Mouse (Mus musculus) right cerebral cortex, postnatal 36 days (tissue): ENCODE measurements around the gene Rnf212b.

Experiments
- DNase-seq, 2 experiments: peaks; one replicate each; pipeline ENCODE4 v3.0.0; 2022; ENCODE audit warnings: low spot score in 2 of 2, mixed read lengths in 1 of 2

Gene Rnf212b

DNA sequence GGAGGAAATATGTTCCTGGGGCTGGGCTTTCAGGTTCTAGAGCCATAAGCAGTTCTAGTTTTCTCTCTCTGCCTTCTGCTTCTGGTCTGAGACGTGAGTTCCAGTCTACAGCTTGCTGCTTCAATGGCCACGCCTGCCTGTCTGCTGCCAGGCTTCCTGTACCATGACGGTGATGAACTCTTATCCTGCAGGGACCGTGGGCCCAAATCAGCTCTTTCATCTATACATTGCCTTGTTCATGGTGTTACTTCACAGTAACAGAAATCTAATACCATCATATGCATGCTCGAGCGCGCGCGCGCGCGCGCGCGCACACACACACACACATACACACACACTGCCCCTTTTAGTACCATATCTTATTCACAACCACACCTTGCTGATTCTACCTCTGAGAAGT, 17.2 kb upstream of the Rnf212b start:
- no peak for DNase-seq

DNA sequence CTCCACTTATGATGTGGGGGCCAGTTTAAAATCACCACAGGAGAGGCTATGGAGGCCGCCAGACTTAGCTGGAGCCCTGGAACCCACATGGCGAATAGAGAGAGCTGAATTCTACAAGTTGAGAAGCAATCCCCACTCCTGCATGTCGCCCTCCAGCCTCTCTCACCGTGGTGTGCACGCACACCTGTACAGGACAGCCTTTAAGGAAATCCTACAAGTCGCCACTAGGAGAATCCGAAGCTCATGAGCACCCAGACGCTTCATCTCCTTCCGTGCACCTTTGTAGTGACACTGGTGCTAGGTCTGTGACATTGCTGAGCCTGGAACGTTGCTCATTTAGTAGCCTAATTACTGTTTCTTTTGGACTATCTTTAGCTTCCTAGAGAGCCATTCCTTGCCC, 14.3 kb upstream of the Rnf212b start:
- DNase-seq = no peak

DNA sequence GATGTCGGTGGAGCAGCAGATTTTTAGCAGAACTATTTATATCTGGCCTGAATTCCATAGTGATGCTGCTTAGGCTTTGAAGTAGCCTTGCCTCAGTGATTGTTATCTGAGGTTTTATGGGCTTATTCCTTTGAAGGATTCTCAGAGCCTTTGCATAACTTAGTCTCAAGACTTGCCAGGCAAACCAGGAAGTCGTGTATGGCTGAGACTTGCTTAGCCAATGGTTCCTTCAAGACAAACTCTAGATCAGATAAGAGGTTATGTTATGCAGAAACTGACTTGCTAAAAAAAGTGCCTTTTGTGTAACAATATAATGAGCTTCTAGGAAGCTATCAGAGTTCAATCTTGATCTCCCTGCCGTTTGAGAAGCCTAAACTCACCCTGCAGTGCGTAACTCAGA, 11.5 kb upstream of the Rnf212b start:
- DNase-seq = no peak

DNA sequence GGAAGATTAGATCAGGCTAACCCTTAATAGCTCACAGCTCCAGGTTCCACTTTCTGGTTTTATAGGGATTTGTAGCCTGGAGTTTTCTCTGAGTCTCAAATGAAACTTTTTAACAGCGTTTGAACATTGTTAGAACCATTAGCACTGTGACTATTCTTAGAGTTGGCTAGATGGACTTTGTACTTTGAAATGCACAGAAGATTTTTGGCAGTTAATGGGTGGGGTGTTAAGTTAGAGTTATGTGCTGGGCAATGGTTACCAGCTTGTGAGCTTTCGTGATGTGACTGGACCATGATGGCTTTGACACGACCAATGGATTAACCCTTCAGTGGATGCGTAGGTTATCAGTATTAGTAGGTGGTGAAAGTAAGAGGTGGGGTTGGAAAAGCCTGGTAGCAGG, 7.8 kb upstream of the Rnf212b start:
- DNase-seq = no peak

DNA sequence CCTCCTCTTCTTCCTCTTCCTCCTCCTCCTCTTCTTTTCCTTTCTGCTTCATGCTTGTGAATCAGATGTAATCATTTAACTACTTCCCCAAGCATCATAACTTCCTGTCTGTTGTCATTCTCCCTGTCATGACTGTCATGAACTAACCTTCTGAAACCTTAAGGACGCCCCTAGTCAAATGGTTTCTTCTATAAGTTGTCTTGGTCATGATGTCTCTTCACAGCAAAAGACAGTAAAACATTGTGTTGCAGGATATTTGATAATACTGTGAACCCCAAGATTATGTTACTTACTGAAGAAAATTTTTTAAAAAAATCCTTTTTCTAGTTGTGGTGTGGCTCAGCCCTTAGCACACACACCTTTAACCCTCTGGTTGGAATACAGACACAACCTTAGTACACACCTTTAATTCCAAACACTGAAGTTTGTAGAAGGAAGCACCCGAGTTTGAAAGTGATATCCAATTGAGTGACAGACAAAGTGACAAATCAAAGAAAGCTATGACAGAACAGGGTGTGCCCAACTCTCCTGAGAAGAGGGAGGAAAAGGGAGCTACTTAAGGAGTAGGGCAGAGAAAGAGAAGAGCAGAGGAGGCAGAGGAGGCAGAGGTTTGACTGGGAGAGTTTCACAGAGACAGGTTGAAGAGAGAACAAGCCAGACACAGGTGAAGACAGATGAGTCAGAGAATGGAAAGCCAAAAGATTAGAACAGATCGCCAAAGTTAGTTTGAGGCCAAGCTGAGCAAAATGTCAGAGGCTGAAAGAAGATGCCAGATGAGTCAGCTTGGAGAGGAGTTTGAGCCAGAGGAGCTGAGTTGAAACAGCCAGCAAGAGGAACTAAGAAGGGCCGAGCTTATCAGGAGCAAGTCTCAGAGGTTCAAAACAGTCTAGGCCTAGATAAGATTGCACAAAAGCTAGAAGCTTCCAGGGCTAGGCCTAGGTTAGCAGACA, 4.9 kb upstream of the Rnf212b start:
- DNase-seq = no peak

DNA sequence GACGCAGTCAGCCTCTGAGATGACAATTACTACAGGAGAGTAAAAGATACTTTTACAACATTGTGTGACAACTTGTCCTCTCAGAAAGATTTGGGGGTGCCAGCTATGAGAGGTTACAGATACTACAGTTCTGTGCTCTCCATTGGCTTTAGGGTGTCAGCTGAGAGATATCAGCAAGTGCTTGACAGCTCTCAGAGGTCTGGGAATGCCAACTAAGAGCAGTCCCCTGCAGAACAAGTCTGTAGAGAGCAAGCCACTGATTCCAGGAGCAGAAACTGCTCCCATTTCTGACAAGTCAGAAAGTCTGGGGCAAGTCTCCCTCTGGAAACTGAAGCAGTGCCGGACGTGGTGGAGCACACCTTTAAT, 4.3 kb upstream of the Rnf212b start:
- no peak for DNase-seq

DNA sequence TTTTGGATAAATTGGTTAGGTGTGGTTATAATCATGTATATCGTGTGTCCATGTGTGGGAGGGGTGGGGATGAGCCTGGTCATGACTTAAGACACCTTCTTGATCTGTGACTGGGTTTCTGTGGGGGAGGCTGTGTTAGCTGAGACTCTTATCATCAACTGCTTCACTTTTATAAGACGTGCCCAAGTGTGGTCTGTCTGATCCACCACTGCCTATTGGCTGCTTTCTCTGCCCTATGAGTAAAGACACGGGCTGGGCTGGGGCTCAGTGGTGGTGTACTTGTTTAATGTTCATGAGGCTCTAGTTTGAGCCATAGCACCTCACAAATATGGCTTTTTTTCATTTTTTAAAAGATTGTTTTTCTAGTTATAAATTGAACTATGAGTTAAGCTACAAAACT, 1.8 kb downstream of the Rnf212b start:
- DNase-seq = no peak

DNA sequence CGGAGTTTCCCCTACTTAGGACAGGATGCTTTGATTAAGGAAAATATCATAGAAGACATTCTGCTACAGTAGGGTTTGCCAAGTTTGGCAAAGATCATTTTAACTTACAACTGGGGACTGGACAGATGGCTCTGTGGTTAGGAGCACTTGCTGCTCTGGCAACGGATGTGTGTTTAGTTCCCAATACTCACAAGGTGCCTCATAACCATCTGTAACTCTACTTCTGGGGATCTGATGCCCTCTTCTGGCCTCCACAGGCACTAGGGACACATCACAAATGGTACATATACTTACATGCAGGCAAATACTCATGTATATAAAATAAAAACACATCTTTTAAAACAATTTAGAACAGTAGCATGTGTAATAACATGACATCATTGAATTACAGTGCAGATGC, 3.9 kb downstream of the Rnf212b start:
- DNase-seq = peak in 1 of 2 experiments; percentile 9

DNA sequence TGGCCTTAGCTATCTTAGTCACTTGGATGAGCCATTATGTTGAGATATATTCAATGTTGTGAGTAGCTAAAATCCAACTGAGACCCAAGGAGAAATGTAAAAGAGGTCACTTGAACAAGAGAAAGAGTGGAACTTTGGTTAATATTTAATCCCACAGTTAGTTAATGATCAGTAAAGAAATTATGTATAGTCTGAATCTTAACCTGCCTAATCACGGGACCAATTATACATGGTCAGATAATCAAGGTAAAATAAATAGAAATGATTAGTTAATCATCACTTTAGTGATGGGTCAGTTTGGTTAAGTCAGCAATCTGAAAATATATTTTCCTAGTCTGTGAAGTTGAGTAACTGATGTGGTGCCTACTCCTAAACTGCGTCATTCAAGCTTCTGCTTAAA, 8.4 kb downstream of the Rnf212b start:
- no peak for DNase-seq

DNA sequence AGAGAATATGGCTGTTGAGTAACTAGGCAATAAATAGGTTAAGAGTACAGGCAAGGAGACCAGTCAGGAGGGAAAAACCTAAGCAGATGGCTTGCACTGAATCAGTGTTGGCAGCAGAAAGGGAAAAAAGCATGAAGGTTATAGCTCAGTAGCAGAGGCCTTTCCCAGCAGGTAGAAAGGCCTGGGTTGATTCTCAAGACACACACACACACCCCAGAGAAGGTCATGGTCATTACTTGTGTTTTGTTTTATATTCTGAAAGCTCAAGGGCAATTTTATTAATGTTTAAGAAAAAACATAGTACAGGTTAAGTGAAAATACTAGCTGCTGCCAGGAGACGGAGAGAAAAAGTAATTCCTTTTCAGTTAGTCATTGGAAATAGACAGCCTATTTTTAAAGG, 9.8 kb downstream of the Rnf212b start:
- DNase-seq = no peak

DNA sequence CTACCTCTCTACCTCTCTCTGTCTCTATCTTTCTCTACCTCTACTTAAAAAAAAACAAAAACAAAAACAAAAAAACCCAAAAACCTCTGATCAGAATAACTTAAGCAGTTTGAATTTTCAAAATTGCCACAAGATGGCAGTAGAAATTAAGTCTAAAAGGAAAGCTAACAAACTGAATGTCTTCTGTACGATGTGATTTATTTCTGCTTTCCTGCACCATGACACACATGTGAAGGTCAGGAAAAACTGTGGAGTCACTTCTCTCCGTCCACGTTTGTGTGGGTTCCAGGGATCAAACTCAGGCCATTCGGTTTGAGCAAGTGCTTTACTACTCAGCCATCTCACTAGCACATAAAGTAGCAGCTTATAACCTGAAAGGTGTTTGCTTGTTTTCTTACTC, 29.5 kb downstream of the Rnf212b start:
- no peak for DNase-seq

DNA sequence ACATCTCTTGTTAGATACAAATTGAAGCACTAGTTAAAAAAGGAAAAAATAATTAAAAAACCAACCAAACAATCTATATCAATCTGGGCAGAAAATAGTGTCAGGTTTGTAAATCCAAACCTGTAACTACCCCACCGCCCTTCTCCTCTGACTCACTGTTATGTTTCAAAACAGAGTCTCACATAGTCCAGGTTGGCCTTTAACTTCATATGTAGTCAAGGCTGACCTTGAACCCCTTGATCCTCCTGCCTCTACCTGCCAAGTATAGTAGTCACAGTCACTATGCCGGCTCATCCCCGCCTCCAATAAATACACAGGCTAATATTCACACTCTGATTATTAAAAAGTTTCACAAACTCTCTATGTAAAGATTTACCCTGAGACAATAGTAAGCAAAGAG, 41.8 kb downstream of the Rnf212b start:
- no peak for DNase-seq

DNA sequence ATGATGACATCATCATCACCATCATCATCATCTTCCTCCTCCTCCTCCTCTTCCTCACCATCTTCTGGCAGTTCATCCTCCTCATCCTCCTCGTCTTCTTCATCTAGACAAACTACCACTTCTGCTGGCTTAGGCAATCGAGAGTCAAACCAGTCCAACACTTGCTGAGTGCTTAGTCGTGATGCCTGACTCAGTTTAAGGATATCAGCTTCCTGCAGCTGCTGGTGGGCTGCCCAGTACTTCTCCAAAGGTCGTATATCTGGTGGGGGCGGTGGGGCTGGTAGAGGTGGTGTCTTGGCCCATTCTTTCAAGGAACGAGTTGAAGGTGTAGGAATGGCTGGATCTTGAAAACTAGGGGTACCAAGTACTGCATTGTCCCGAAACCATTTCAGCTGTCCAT, 42.8 kb downstream of the Rnf212b start:
- no peak for DNase-seq

DNA sequence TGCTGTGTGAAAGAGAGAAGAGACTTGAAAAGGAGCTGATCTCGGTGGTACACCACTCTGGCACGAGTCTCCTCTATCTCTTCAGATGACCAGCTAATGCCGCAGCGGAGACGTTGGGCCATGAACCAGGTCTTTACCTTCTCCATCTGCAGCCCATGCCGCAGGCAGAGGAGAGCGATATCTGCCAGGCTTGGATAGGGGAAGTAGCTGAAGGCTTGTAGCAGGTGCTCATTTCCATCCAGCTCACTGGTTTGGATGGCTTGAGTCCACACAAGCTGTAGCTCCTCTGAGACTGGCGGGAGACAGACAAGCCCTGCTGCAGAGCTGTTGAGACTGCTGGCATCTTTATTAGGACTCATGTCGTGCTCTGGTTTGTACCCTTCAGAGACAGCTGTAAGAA, 44.0 kb downstream of the Rnf212b start:
- DNase-seq = no peak

DNA sequence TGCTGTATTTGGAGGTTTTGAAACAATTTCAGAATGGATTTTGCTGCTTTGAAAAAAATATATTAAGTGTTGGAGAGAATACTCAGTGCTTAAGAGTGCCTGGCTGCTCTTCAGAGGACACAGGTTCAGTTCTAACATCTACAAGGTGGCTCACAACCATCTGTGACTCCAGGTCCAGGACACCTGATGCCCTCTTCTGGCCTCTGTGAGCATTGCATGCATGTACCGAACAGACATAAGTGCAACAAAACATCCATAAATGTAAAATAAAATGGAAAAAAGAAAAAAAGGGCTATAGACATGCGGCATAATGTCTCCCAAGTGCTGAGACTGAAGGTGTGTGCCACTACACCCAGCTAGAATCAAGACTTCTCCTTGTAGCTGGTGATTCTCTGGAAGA, 46.6 kb downstream of the Rnf212b start:
- DNase-seq = peak in 1 of 2 experiments; percentile 52

DNA sequence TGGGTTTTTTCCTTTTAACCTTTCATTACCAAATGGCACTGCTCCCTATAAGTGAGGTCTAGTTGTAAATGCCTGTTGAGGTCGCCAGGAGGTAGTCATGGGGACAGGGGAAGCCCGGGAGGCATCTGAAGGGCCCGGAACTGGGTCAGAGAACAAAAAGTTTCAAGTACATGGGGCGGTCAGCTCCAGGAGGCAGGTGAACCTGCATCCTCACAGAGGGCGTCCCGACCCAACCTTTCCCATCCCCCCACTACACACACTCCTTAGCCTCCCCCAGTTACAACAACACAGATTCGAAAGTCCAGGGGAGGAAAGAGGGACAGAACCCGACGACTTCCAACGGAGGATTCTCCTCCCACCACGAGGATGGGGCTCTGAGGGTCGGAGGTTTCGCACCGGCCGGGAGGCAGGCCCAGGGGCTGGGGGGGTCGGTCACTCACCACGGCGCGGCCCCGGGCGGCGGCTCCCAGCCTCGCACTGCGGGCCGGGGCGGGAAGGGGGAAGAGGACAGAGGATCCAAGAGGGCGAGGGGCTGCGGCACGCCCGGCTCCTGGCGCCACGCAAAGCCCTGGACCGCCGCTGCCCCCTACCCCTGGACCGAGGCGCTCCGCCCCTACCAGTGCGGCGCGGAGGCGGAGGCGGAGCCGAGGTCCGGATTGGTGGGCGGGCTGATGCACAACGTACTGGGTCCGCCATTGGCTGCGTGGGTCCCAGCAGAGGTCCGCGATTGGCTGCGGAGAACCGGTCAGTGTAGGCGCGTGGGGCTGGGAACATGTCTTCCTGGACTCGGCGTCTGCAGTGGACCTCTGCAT, 49.8 kb downstream of the Rnf212b start:
- DNase-seq = peak; percentile 92 to 93

DNA sequence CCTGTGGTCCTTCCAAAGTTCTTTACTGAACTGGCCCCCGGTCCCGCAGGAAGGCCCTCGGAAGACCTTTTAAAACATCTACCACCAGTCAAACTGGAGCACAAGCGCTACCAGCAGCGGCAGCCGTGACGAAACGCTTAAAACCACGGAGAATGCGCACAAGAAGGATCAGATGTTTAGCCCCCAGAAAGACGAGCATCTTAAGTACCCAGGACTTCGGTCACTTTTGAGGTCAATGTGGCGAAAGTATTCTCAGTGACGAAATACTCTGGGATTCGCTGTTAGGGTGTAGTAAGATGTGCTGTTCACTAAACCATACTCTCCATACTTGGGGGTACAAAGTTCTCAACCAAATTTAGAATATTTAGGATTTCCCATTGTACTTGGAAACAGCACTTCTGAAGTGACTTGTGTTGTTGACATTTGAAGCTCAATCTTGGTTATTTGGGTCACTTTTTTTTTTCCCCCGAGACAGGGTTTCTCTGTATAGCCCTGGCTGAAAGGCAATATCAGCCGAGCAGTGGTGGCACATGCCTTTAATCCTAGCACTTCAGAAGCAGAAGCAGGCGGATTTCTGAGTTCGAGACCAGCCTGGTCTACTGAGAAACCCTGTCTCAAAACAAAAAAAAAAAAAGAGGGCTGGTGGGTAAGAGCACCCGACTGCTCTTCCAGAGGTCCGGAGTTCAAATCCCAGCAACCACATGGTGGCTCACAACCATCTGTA, 50.5 kb downstream of the Rnf212b start:
- DNase-seq = no peak

DNA sequence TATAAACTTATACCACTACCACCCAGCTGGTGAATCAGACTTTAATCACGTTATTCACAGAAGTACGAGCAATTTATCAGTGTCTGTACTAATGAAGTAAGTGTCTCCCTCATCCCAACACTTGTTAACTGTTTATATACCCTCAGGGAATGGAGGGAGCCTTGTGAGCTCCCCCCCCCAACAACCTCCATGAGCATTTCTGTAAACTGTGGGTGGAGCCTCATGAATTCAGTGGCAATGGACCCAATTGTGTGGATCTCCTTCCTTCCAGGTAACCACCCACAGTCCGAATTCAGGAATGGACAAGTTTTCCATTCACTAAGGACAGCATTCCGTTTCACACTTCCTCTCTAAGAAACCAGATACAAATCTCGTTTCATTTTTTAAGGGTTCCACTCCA, 51.7 kb downstream of the Rnf212b start:
- DNase-seq = no peak

DNA sequence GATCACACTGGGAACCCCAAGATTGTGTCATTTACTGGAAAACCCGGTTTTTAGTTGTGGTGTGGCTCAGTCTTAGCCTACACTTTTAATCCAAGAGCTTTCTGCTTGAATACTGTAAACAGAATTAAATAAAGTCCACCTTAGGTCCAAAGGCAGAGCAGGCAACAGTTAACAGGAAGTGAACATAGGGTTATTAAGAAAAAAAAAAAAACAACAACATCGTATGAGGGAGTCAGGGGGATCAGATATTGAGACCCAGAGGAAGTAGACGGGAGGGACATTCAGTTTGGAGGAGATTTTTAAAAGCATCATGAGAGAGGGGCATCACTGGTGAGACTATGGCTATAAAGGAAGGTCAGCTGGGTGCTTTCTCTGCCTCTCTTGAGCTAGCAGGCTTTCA, 52.3 kb downstream of the Rnf212b start:
- DNase-seq = no peak

DNA sequence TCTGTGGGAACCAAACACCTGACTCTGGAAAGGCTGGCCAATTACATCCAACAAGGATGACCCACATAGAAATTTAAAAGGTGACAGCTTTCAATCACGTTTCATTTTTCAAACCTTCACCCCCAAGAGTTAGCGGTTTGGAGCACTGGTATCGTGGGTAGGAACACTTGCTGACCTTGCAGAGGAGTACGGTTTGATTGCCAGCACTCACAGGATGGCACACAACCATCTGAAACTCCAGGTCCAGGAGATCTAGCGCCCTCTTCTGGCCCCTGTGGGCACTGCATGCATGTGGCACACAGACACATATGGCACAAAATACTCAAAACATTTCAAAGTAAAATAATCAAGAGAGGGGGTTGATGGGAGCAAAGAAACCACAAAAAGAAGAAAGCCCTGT, 53.0 kb downstream of the Rnf212b start:
- no peak for DNase-seq

DNA sequence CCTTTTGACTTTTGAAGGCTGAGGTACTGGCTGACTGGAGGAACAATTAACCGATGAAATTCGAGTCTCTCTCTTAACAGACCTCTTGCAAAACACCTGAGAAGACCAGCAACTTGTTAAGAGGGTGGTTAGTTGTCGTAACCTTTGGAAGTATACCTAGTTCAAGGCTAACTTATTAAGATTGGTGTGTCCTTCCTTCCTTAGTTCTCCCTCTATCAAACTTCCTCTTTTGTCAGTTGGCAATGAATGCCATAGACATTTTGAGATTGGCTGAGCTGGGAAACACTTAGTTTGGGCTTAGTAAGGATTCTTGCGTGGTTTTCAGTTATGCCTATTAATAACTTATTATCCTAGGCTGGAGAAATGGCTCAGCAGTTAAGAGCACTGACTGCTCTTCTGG, 54.1 kb downstream of the Rnf212b start:
- DNase-seq = no peak

DNA sequence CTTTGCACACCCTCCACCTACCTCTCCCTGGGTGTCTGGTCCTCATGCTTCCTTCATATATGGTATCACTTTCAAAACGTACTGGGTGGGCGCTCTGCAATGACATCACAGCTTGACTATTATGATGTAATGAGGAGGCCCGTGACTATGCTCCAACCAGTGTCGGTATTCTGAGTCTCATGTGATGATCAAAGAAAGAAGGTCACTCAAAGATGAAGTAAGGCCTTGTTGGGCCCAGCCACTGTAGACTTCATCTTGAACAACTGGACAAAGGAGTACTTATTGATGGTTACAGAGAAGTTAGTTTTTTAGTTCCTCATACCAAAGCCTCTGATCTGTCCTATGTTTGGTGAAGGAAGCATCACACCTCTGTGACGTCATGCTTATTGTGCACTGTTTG, 56.9 kb downstream of the Rnf212b start, which contains the start of gene Homez:
Gene Homez (minus strand): TSS at position 101 of the 400 bp plus-strand sequence.
- no peak for DNase-seq
